Mouse (Mus musculus): ENCODE results near the gene Btnl4. TPM values are rescaled to one million over a fixed set of nuclear protein-coding genes. Genes with fewer than 3 reads are reported as not detected.
A peak's percentile ranks its signal among the peaks of the same experiment; 100 is the strongest.

Gene Btnl4
- polyA plus RNA-seq, 1 experiment, result 1.1 TPM

GRCm38 (mm10) chr17:34438588-34438987, 38.5 kb downstream of the Btnl4 start:
- H3K36me3 ChIP-seq (ENCODE audit: control insufficient read depth, insufficient read depth, low read length), result no peaks in the 10 kb centered on the region
- 79% methylated on average over 1 of the region's 1 CpGs for WGBS
- no peak overlapping the region for H3K4me3 ChIP-seq (ENCODE audit: extremely low read depth, insufficient read depth, insufficient read length)
- H3K27ac ChIP-seq (ENCODE audit: insufficient read depth, low read length), result no peak overlapping the region
- TF ChIP-seq CTCF (IDR thresholded peaks at IDR 0.05; ENCODE audit: extremely low read depth, insufficient read depth, insufficient read length, insufficient replicate concordance) (no peak), POLR2A (IDR thresholded peaks at IDR 0.05; ENCODE audit: low read depth, low read length) (no peak)
- H3K27me3 ChIP-seq (ENCODE audit: control insufficient read depth, insufficient read depth, low read length), result no peaks in the 10 kb centered on the region
- peaks cover 2% of the 10 kb centered on the region; the same call in 1 of the 2 replicates for H3K4me1 ChIP-seq (ENCODE audit: control insufficient read depth, insufficient read depth, insufficient read length)
- DNase-seq (ENCODE audit: low read depth in 1 of 2, low spot score in 2 of 2), result no peak

DNA sequence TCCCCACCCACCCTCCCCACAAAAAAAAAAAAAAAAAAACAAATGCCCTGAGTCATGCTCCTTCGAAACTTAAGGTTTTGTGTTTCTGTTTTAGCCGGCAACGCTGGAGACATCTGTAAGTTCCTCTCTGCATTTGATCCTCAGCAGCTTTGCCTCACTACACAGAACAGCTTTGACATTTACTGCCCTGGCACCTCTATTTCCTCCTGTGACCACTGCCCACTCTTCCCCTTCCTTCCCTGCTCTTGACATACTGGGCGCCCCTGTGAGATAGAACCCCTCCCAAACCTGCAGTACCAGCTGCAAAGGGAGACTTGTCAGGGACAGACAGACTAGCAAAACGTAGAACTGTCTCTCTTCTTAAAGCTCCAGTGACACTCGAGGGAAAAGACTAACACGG, 39.5 kb downstream of the Btnl4 start:
- H3K27me3 ChIP-seq (ENCODE audit: control insufficient read depth, insufficient read depth, low read length), result no peaks in the 10 kb centered on the region
- H3K4me3 ChIP-seq (ENCODE audit: extremely low read depth, insufficient read depth, insufficient read length), result no peak overlapping the region
- 2% methylated on average over 7 of the region's 7 CpGs for WGBS
- no peaks in the 10 kb centered on the region for H3K36me3 ChIP-seq (ENCODE audit: control insufficient read depth, insufficient read depth, low read length)
- no peak for DNase-seq (ENCODE audit: low read depth in 1 of 2, low spot score in 2 of 2)
- TF ChIP-seq CTCF (IDR thresholded peaks at IDR 0.05; ENCODE audit: extremely low read depth, insufficient read depth, insufficient read length, insufficient replicate concordance) (no peak), POLR2A (IDR thresholded peaks at IDR 0.05; ENCODE audit: low read depth, low read length) (no peak)
- H3K27ac ChIP-seq (ENCODE audit: insufficient read depth, low read length), result no peak overlapping the region
- peaks cover 2% of the 10 kb centered on the region; the same call in 1 of the 2 replicates for H3K4me1 ChIP-seq (ENCODE audit: control insufficient read depth, insufficient read depth, insufficient read length)

DNA sequence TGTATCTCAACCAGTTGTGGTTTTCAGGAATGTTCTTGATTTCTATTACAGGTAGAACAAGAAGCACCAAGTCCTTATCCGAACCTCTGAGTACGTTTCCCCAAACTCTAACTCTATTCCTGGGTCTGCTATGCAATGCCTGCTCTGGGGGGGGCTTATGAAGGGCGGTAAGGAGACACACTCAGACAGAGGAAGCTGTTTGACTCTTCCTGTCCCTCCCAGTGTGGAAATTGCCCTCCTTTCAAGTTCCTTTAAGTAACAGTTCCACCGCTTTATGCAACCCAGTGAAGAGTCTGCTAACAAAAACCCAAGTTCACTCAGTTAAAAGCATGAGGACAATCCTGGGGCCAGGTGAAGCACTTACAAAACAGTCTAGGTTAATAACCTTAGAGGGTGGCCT, 40.0 kb downstream of the Btnl4 start:
- DNase-seq (ENCODE audit: low read depth in 1 of 2, low spot score in 2 of 2), result no peak
- H3K4me3 ChIP-seq (ENCODE audit: extremely low read depth, insufficient read depth, insufficient read length), result no peak overlapping the region
- no peak for TF ChIP-seq CTCF (IDR thresholded peaks at IDR 0.05; ENCODE audit: extremely low read depth, insufficient read depth, insufficient read length, insufficient replicate concordance)
- no peak for TF ChIP-seq POLR2A (IDR thresholded peaks at IDR 0.05; ENCODE audit: low read depth, low read length)
- 17% methylated on average over 4 of the region's 4 CpGs for WGBS
- H3K27me3 ChIP-seq (ENCODE audit: control insufficient read depth, insufficient read depth, low read length), result no peaks in the 10 kb centered on the region
- no peaks in the 10 kb centered on the region for H3K36me3 ChIP-seq (ENCODE audit: control insufficient read depth, insufficient read depth, low read length)
- H3K4me1 ChIP-seq (ENCODE audit: control insufficient read depth, insufficient read depth, insufficient read length), result peaks cover 2% of the 10 kb centered on the region; the same call in 1 of the 2 replicates
- no peak overlapping the region for H3K27ac ChIP-seq (ENCODE audit: insufficient read depth, low read length)

- Histone ChIP-seq H3K36me3 (ENCODE audit: control insufficient read depth, insufficient read depth, low read length) (no peaks in the 10 kb centered on the region), H3K27me3 (ENCODE audit: control insufficient read depth, insufficient read depth, low read length) (peaks cover 1% of the 10 kb centered on the region; the same call in 1 of the 2 replicates), H3K27ac (ENCODE audit: insufficient read depth, low read length) (no peak overlapping the region), H3K4me3 (ENCODE audit: extremely low read depth, insufficient read depth, insufficient read length) (no peak overlapping the region), H3K4me1 (ENCODE audit: control insufficient read depth, insufficient read depth, insufficient read length) (no peaks in the 10 kb centered on the region)
- TF ChIP-seq CTCF (IDR thresholded peaks at IDR 0.05; ENCODE audit: extremely low read depth, insufficient read depth, insufficient read length, insufficient replicate concordance) (no peak), POLR2A (IDR thresholded peaks at IDR 0.05; ENCODE audit: low read depth, low read length) (no peak)
- DNase-seq (ENCODE audit: low read depth in 1 of 2, low spot score in 2 of 2), result no peak
Measured at GRCm38 (mm10) chr17:34427597-34427996, 49.5 kb downstream of the Btnl4 start.

GRCm38 (mm10) chr17:34420014-34420413, 57.1 kb downstream of the Btnl4 start:
- 52% methylated on average over 7 of the region's 7 CpGs for WGBS
- TF ChIP-seq POLR2A (IDR thresholded peaks at IDR 0.05; ENCODE audit: low read depth, low read length) (no peak), CTCF (IDR thresholded peaks at IDR 0.05; ENCODE audit: extremely low read depth, insufficient read depth, insufficient read length, insufficient replicate concordance) (0 out of 2 replicates have a peak, but pooled peaks have one; percentile 3)

More at GRCm38 (mm10) chr17:34420014-34420413, 57.1 kb downstream of the Btnl4 start:
- no peak overlapping the region for H3K4me3 ChIP-seq (ENCODE audit: extremely low read depth, insufficient read depth, insufficient read length)
- H3K4me1 ChIP-seq (ENCODE audit: control insufficient read depth, insufficient read depth, insufficient read length), result no peaks in the 10 kb centered on the region
- no peaks in the 10 kb centered on the region for H3K36me3 ChIP-seq (ENCODE audit: control insufficient read depth, insufficient read depth, low read length)
- 0 out of 2 replicates have a peak, but pooled peaks cover 1% of the 10 kb centered on the region for H3K27me3 ChIP-seq (ENCODE audit: control insufficient read depth, insufficient read depth, low read length)
- DNase-seq (ENCODE audit: low read depth in 1 of 2, low spot score in 2 of 2), result no peak
- no peak overlapping the region for H3K27ac ChIP-seq (ENCODE audit: insufficient read depth, low read length)

Other genes with a start within 250 kb of the Btnl4 start
- 318 and 334 TPM in 2 replicates for gene H2-Ob, start 238.4 kb downstream of the Btnl4 start, polyA plus RNA-seq (2012; rRNA removed)
- 5,504 and 8,483 TPM in 2 replicates for gene H2-Ab1, start 219.6 kb downstream of the Btnl4 start, polyA plus RNA-seq (2012; rRNA removed)
- 1,846 and 1,869 TPM in 2 replicates for gene H2-Aa, start 189.5 kb downstream of the Btnl4 start, polyA plus RNA-seq (2012; rRNA removed)
- gene H2-Eb1, start 171.5 kb downstream of the Btnl4 start, polyA plus RNA-seq (2012; rRNA removed), result 1,025 and 1,109 TPM in 2 replicates
- gene H2-Eb2, start 151.7 kb downstream of the Btnl4 start, polyA plus RNA-seq (2012; rRNA removed), result 11.4 and 13.5 TPM in 2 replicates
- gene Btnl2, start 122.5 kb downstream of the Btnl4 start, polyA plus RNA-seq (2012; rRNA removed), result 4.1 and 4.4 TPM in 2 replicates
- gene Btnl1, start 100.2 kb downstream of the Btnl4 start, polyA plus RNA-seq (2012; rRNA removed), result 0.35 and 0.56 TPM in 2 replicates
- gene BC051142, start 78.5 kb downstream of the Btnl4 start, polyA plus RNA-seq (2012; rRNA removed), result 1.1 and 1.8 TPM in 2 replicates
- gene Btnl6, start 40.0 kb upstream of the Btnl4 start, polyA plus RNA-seq (2012; rRNA removed), result 0.55 and 0.68 TPM in 2 replicates
- gene Notch4, start 87.0 kb upstream of the Btnl4 start, polyA plus RNA-seq (2012; rRNA removed), result 9.6 and 12.7 TPM in 2 replicates
- gene Gpsm3, start 112.5 kb upstream of the Btnl4 start, polyA plus RNA-seq (2012; rRNA removed), result 68.8 and 91.0 TPM in 2 replicates
- gene Pbx2, start 113.9 kb upstream of the Btnl4 start, polyA plus RNA-seq (2012; rRNA removed), result 60.4 and 69.5 TPM in 2 replicates
- 5.2 and 5.3 TPM in 2 replicates for gene Ager, start 120.5 kb upstream of the Btnl4 start, polyA plus RNA-seq (2012; rRNA removed)
- gene Rnf5, start 126.4 kb upstream of the Btnl4 start, polyA plus RNA-seq (2012; rRNA removed), result 54.1 and 61.8 TPM in 2 replicates
- 156 and 187 TPM in 2 replicates for gene Agpat1, start 126.9 kb upstream of the Btnl4 start, polyA plus RNA-seq (2012; rRNA removed)
- 3.2 and 3.9 TPM in 2 replicates for gene Egfl8, start 138.7 kb upstream of the Btnl4 start, polyA plus RNA-seq (2012; rRNA removed)
- 31.7 and 36.3 TPM in 2 replicates for gene Ppt2, start 151.2 kb upstream of the Btnl4 start, polyA plus RNA-seq (2012; rRNA removed)
- gene Prrt1, start 152.2 kb upstream of the Btnl4 start, polyA plus RNA-seq (2012; rRNA removed), result 9.5 and 9.9 TPM in 2 replicates
- gene Fkbpl, start 167.4 kb upstream of the Btnl4 start, polyA plus RNA-seq (2012; rRNA removed), result 1.4 and 1.6 TPM in 2 replicates
- gene Atf6b, start 169.8 kb upstream of the Btnl4 start, polyA plus RNA-seq (2012; rRNA removed), result 76.4 and 102 TPM in 2 replicates
- 34.1 and 34.4 TPM in 2 replicates for gene Tnxb, start 193.2 kb upstream of the Btnl4 start, polyA plus RNA-seq (2012; rRNA removed)